Mouse (Mus musculus) bone marrow macrophage, adult 2 months (primary cell): ENCODE results near the gene Lgals9.

Source experiments
- CTCF ChIP-seq: IDR thresholded peaks from 2 replicates; pipeline ENCODE4 v1.5.1; 2012; ENCODE audit warnings: low read depth, mild to moderate bottlenecking, low read length, moderate library complexity
- POLR2A ChIP-seq: IDR thresholded peaks from 2 replicates; pipeline ENCODE4 v1.6.1; 2012; ENCODE audit warnings: mild to moderate bottlenecking, low read depth, low read length, borderline replicate concordance

DNA sequence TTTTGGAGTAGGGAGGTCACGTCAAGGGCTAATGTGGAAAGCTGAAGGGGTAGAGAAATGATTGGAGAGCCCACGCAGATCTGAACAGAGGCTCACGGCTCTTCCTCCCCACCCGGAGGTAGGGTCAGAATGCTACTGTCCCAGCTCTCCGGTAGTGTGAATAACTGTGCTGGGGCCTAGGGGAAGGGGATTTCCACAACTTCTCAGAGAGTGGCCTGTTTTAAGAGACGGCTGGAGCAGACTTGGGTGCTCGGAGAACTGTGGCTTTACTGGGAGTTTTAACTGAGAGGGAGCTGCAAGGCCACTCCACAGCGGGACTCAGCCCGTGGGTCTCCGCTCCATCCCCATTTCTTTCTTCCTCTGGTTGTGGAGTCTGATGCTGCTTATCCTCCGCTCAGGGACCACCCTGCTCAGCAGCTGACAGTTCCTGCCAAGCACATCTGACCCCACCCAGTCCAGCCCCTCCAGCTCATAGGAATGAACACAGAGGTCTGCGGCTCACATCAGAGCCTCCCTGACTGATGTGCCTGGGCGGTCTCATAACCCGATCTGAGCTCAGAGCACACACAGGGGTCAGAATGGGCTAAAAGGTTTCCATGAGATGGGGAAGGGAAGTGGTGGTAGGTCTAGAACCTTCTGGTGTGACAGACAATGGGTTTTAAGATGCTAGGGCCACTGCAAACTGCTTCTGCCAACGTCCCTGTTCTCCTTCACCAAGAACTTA is 30.0 kb upstream of the Lgals9 start:
- no peak for TF ChIP-seq CTCF
- TF ChIP-seq POLR2A = no peak
